Mouse (Mus musculus) urinary bladder, postnatal 0 days (tissue): ENCODE data around the gene Rab20. TPM values are rescaled to one million over a fixed set of nuclear protein-coding genes. Genes with fewer than 3 reads are reported as not detected.

Source experiments
- polyA plus RNA-seq: library from polyadenylated mRNA; unstranded; fragments of >200 nt; fragmentation: Nextera tagmentation; extraction: Ambion mirVana; gene quantifications from 2 replicates; pipeline ENCODE4 v1.2.1, GENCODE M21; 2015

Gene Rab20
- 8.4 and 9.6 TPM in 2 replicates for polyA plus RNA-seq

DNA sequence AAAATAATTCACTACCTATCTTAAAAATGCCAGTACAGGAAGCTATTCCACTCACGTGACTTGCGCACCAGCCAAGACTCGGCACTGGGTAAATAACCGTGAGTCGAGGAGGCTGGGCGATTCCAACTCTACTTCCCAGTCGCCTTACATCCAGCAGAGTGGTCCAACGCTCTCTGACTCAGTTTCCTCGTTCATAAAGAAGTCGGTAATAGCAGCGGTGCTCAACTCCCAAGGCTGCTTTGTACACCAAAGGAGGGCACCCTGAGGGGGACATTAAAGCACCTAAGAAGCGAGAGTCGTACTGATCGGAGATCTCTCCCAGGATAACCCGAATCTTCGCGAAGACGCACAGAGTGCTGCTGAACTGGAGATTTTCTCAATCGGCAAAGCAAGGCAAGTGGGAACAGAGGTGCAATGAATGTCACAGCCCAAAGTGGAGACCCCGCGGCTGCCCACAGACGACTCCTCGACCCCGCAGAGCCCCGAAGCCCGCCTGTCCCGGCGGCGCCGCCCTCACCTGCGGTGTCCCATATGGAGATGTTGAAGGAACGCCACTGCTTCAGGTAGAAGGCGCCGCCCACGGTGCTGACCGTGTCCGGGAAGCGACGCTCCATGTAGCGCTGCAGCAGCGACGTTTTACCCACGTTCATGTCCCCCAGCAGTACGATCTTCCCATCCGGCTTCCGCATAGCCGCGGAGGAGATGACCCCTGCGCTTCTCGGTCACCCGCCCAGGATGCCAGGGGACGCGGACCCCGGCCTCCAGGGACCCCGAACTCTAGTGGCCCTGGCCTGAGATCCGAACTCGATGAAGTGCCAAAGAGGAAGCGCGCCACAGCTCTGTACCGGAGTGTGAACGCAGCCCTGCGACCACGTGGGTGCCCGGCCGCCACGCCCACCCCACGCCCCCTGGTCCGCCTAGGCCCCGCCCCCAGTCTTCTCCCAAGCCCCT lies at the start of gene Rab20:
TSS of gene Rab20 (minus strand) at position 900 of the 951 bp plus-strand sequence.

DNA sequence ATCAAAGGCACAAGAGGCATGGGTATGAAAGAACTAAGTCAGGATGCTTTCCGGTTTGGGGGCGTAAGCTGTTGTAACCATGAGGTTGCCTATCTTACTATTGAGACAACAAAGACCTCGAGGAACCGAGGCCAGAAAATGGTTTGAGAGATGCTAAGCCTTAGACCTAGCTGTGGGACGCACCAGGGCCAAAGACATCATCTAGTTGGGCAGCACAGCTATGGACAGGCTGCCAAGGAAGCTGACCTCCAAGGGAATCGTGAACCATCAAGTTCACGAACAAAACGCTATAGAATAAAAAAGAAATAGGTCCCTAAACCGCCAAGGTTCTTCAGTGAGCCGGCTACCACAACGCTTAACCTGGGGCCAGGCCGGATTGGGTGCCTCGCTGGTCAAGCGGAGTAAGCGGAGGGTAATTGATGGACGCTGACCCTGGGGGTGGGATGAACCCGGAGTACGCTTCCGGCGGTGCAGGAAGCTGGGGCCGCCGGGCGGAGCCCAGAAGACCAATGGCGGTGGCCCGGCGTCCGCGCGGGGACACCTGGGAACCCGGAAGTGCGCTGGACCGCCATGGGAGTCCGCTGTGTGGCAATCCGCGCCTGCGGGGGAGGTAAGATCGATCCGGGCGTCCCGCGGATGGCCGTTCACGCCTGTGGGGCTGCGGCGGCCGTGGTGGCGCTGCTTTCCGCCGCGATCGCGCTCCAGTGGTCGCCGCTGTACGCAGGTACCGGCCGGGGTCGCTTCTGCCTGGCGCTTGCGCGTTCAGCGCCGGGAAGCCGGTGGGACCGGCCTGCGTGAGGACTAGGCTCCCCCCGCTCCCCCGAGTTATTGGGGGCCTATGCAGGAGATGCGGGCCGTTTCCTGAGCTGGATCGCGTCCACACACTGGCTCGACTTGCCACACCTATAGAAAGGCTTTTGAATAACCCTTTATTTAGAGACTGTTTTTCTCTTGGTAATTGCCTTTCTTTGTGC lies 18.8 kb upstream of the Rab20 start, which contains the start of gene Naxd:
TSS of gene Naxd (plus strand) at position 490 of the 974 bp plus-strand sequence.

Other genes starting within 250 kb of the Rab20 start
- gene Col4a2, start 165.9 kb downstream of the Rab20 start, polyA plus RNA-seq: 135 and 146 TPM in 2 replicates
- gene Col4a1, start 165.9 kb downstream of the Rab20 start, polyA plus RNA-seq: 426 and 432 TPM in 2 replicates
- 95.7 and 96.0 TPM in 2 replicates for gene Naxd, start 18.8 kb upstream of the Rab20 start, polyA plus RNA-seq
- gene Cars2, start 72.1 kb upstream of the Rab20 start, polyA plus RNA-seq: 15.1 and 15.7 TPM in 2 replicates
- gene Ing1, start 76.9 kb upstream of the Rab20 start, polyA plus RNA-seq: 27.9 and 29.2 TPM in 2 replicates
- 58.5 and 67.5 TPM in 2 replicates for gene Ankrd10, start 157.0 kb upstream of the Rab20 start, polyA plus RNA-seq
- not detected in 2 replicates for gene 1700016D06Rik, start 222.4 kb upstream of the Rab20 start, polyA plus RNA-seq
- gene Arhgef7, start 249.0 kb upstream of the Rab20 start, polyA plus RNA-seq: 22.2 and 27.5 TPM in 2 replicates